Mouse (Mus musculus) T-helper 17 cell (primary cell): Measurements from ENCODE around the gene Gm4305.
"Not testable (repeated sequence)": the region's sequence is repeated elsewhere in the genome, so short reads cannot be mapped to it uniquely, and the experiment has no call there.

Source experiments
- in situ Hi-C, 2 experiments: fragments of 300-600 bp; cut with MboI, MseI; formaldehyde crosslinking; loops; 1 replicate in 1 of 2; 2 replicates in 1 of 2; pipeline ENCODE4 v1.15.1; 2025; ENCODE audit warnings: high pct_unique_total_duplicates in 2 of 2

Gene Gm4305

DNA sequence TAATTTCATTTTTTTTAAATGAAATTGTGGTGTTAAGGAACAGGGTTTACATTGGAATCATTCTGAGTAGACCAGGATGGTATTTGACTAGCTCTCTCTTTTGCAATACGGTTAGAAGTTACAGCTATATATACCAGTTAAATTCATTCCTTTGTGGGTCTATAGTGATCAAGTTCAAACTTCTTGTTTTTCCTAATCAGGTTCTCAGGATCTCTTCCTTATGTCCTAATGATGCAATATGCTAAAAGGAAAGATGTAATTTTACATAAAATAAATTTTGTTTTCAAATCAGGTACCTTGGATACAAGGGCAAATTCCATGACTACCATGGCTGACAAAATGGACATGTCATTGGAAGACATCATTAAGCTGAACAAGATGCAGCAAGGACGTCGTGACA is at the start of gene Gm4305:
Gm4305 (plus strand) TSS at position 301 of the 400 bp plus-strand sequence.
- in situ Hi-C loops: not testable (repeated sequence)

DNA sequence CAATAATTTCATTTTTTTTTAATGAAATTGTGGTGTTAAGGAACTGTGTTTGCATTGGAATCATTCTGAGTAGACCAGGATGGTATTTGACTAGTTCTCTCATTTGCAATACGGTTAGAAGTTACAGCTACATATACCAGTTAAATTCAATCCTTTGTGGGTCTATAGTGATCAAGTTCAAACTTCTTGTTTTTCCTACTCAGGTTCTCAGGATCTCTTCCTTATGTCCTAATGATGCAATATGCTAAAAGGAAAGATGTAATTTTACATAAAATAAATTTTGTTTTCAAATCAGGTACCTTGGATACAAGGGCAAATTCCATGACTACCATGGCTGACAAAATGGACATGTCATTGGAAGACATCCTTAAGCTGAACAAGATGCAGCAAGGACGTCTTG is 15.5 kb upstream of the Gm4305 start, which contains the start of gene Gm4301:
Gm4301 (plus strand) TSS at position 301 of the 400 bp plus-strand sequence.
- in situ Hi-C loops: loop anchor here in 1 of 2 experiments (10.0 kb wide), 1 partner anchor 59 kb away; no protein-coding TSS in a partner anchor

DNA sequence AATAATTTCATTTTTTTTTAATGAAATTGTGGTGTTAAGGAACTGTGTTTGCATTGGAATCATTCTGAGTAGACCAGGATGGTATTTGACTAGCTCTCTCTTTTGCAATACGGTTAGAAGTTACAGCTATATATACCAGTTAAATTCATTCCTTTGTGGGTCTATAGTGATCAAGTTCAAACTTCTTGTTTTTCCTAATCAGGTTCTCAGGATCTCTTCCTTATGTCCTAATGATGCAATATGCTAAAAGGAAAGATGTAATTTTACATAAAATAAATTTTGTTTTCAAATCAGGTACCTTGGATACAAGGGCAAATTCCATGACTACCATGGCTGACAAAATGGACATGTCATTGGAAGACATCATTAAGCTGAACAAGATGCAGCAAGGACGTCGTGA is 10.4 kb upstream of the Gm4305 start, which contains the start of gene Gm4302:
Gm4302 (plus strand) TSS at position 301 of the 400 bp plus-strand sequence.
- in situ Hi-C loops: not testable (repeated sequence)

DNA sequence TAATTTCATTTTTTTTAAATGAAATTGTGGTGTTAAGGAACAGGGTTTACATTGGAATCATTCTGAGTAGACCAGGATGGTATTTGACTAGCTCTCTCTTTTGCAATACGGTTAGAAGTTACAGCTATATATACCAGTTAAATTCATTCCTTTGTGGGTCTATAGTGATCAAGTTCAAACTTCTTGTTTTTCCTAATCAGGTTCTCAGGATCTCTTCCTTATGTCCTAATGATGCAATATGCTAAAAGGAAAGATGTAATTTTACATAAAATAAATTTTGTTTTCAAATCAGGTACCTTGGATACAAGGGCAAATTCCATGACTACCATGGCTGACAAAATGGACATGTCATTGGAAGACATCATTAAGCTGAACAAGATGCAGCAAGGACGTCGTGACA is 5.2 kb upstream of the Gm4305 start, which contains the start of gene Gm4303:
Gm4303 (plus strand) TSS at position 301 of the 400 bp plus-strand sequence.
- in situ Hi-C loops: not testable (repeated sequence)

DNA sequence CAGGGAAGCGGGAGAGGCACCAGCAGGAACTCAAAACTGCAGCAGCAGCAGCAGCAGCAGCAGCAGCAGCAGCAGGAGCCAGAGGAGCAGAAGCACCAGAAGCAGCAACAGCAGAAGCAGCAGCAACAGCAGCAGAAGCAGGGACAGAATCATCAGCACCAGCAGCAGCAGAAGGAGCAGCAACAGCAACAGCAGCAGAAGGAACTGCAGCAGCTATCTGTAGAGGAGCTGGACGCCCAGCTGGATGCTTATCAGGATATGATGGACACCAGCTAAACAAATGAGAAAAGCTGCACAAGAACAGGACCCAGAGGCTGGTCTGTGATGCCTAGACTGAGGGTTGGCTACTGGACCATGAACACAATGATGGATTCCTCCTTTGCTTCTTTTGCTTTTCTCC is 5.9 kb downstream of the Gm4305 start:
- in situ Hi-C loops: loop anchor here (5.0 kb wide), 1 partner anchor 35 kb away; no protein-coding TSS in a partner anchor

DNA sequence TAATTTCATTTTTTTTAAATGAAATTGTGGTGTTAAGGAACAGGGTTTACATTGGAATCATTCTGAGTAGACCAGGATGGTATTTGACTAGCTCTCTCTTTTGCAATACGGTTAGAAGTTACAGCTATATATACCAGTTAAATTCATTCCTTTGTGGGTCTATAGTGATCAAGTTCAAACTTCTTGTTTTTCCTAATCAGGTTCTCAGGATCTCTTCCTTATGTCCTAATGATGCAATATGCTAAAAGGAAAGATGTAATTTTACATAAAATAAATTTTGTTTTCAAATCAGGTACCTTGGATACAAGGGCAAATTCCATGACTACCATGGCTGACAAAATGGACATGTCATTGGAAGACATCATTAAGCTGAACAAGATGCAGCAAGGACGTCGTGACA is 10.1 kb downstream of the Gm4305 start, which contains the start of gene Gm4307:
Gm4307 (plus strand) TSS at position 301 of the 400 bp plus-strand sequence.
- in situ Hi-C loops: loop anchor here in 1 of 2 experiments (10.0 kb wide), 1 partner anchor 56 kb away; no protein-coding TSS in a partner anchor

DNA sequence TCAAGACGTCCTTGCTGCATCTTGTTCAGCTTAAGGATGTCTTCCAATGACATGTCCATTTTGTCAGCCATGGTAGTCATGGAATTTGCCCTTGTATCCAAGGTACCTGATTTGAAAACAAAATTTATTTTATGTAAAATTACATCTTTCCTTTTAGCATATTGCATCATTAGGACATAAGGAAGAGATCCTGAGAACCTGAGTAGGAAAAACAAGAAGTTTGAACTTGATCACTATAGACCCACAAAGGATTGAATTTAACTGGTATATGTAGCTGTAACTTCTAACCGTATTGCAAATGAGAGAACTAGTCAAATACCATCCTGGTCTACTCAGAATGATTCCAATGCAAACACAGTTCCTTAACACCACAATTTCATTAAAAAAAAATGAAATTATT is 31.6 kb downstream of the Gm4305 start, which contains the start of gene Gm4312:
Gm4312 (minus strand) TSS at position 101 of the 400 bp plus-strand sequence.
- in situ Hi-C loops: not testable (repeated sequence)
